Mouse (Mus musculus): ENCODE data around the gene Retreg3.

Gene Retreg3

DNA sequence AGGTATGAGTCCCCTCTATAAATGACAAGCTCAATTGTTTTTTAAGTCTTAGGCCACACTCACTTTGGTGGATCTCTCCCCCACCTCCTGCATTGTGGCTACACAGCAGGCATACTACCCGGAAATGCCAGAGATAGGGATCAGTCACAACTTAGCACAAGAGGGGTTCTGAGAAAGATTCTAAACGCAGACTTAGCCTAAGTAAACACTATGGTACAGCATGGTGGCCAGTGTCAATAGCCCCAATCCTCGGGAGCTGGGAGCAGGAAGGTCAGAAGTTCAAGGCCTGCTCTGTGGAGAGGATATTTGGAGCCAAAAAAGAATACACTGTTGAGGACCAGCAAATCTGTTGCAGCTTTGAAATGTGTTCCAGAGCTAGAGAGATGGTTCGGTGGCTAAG, 1.6 kb downstream of the Retreg3 start:
- DNase-seq (ENCODE audit: low spot score in 2 of 2): no peak

DNA sequence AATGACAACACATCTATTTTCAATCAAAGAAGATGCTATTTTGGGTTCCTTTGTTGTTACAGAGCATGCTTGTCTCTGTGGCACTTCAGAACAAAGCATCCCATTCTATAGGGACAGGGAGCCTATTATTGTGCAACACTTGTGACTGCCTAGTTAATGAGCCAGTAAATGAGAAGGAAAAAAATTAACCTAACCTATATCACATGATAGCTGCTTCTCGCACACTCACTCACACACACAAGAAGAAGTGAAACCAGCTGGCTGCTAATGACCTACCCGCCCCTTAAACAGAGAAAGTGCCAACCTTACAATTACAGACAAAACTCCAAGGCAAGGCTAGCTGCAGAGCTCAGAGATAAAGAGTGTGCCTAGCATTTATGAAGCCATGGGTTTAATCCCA, 4.1 kb downstream of the Retreg3 start:
- no peak for DNase-seq (ENCODE audit: low spot score in 2 of 2)

DNA sequence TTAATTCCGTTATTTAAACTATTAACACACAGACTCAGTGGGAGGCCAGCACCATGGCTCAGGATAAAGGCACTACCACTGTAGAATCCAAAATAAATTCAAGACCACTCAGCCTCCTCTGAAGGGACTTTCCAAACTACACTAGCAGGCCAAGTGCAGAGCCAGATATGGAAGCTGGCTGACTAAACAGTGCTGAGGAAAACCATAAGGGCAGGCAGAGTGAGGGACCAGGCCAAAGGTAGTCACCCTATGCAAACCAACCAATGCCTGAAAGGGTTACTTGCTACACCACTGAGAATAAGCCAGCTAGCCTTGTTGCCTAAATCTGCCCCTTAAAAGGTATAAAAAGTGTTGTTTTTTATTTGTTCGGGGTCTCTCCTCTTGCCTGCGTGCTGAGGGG, 7.5 kb downstream of the Retreg3 start:
- DNase-seq (ENCODE audit: low spot score in 2 of 2): no peak

DNA sequence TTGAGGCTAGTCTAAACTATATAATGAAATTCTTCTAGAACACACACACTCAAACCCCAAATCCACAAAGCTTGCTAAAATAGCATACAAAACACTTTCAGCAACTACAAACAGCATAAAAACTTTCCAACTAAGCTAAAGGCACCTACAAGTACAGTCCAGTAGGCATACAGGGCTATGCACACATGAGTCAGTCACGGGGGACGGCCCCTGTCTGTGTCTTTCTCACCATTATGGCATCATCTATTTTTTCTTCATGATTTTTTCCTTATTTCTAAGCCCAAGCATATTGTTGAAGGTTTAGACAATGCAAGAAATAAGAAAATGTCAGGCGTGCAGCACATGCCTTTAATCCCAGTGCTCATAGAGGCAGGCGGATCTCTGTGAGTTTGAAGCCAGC, 8.5 kb downstream of the Retreg3 start:
- no peak for DNase-seq (ENCODE audit: low spot score in 2 of 2)

DNA sequence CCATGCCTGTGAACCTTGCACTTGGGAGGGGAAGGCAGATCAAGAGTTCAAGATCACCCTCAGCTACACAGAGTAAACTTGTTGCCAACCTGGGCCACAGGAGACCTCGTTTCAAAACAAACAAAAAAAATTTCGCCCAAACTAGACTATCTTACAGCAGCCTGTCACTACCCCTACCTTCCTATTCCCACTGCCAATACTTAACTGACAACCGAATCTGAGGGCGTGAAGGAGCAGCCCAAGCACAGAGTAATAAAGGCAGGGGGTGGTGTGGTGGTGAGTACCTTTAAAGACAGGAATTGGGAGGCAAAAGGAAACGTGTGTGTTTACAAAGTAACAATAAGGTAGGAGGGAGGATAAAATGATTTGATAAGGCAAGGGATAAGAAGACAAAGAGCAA, 9.0 kb downstream of the Retreg3 start:
- no peak for DNase-seq (ENCODE audit: low spot score in 2 of 2)

DNA sequence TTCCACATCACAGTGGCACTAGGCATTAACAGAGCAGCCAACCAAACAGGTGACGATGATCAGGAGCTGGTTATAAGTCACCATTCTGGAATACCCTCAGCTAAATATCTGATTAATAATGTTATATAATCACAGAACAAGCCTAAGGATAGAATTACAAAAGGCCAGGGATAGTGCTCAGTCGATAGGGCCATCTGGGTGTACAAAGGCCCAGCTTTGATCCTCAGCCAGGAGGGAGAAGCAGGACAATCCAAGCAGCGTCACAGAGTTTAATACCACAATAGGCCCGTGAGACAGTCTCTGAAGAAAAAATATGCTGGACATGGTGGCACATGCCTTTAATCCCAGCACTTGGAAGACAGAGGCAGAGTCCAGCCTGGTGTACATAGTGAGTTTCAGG, 10.3 kb downstream of the Retreg3 start:
- no peak for DNase-seq (ENCODE audit: low spot score in 2 of 2)

DNA sequence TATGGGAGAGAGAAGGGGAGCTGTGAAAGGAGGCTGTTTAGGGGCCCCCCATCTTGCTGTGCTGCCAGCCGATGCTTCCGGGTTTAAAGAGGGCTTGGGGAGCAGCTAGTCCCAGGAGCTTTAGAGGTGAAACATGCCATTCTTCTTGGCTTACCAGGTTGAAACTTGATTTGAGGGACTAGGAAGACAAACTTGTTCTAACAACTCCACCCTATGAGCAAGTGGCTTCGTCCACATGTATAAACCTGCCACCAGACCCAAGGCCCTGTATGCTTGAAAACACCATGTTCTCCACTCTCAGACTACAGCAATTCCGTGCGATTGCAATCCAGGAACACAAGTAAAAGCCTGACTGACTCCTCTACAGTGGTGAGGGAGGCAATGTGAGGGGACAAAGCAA, 16.7 kb downstream of the Retreg3 start:
- DNase-seq (ENCODE audit: low spot score in 2 of 2): no peak

DNA sequence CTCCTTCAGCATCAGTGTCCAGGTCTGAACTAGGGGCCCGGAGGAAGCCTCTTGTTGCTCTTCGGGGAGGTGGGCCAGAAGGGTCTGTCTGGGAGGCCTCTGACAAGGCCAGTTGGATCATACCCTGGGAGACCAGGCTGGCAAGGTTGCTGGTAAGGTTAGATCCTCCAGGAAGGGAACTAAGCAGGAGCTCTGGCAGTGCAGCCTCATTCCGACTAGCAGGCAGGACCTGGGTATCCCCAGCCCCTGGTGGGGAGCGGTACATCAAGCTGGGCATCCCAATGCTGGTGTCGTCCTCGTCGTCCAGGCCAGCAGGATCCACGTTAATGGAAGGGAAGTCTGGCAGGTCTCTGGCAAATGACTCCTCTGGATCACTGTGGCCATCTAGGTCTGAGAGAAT, 21.5 kb downstream of the Retreg3 start:
- no peak for DNase-seq (ENCODE audit: low spot score in 2 of 2)

DNA sequence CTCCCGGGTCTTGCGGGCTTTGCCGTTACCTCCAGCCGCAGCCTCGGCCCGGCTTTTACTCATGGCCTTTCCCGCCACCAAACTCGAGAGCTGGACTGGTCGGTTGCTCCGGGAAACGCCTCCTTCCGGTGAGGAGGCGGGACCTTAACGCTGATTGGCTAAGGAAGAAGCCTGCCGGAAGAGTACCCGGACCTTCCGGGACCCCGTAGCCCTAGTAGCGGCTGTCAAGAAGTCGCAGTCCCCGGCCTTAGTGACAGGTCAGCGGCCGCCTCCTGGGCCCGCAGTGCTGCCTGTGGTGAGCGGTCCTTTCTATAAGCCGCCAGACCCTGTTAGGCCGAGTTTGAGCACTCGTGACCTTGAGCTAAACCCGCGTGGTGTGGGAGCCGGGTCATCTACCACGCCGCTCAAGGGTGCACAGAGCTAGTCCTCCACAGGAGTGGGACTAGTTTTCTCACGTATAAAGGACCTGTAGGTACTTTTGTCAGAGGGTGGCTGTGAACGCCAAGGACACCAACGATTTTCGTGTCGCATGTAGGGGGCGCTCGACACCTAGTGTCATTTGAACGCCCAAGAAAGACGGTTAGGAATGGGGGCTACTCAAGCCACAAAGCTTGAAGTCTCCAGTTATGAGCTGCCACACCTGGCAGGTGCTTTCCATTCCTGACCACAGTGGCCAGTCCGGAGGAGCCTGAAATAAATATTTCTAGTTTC, 24.2 kb downstream of the Retreg3 start, which contains the start of gene Psmc3ip:
Gene Psmc3ip, minus strand, starts transcription at position 123 of the 711 bp plus-strand sequence.
- peak; percentile 90 to 92 for DNase-seq (ENCODE audit: low spot score in 2 of 2)

DNA sequence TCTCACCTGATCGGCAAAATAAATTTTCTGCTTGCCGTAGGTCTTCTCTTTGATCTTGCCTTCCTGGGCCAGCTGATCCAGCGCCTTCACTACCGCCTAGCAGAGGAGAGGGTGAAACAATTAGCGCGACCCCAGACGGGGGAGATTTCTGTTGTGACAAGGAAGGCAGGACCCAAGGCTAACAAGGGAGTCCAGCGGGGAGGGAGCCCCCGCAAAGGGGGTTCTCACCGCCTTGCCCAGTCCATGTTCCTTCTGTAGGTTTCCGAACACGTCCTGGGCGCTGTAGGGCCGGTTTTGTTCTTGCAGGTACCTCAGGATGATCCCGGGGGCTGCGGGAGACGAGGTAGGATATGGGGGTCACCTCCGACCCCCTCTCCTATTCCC, 24.8 kb downstream of the Retreg3 start:
- no peak for DNase-seq (ENCODE audit: low spot score in 2 of 2)

DNA sequence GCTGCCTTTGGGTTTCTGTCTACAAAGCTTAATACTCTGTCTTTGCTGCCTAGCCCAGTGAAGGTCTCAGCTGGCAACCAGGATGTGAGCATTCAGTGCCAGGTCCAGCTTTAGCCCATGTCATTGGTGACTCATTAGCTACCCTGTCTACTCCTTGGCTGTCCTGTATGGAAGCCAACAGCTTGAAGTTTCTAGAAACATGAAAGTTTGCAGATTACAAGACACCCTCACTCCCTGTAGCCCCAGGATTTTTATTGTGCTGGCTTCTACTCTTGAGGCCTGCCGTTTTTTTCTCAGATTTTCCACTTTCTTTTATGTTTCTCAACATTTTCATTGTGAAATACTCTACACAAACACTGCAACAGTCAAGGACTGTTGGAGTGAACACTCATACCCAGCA, 29.8 kb downstream of the Retreg3 start:
- no peak for DNase-seq (ENCODE audit: low spot score in 2 of 2)

DNA sequence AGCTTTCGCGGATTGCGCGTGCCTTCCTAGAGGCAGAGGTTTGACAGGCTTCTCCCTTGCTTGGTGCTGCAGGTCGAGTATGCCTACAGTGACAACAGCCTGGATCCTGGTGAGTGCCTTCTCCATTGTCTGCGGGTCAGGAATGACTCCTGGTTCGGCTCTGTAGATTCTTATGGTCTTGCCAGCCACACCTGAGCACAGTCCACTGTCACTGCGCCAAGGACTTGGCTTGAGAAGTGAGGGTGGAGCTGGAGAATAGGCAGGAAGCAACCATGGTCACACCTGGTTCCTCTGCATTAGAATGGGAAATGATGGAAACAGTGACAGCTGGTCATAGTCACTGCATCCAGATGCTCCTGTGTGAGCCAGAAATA, 32.0 kb downstream of the Retreg3 start:
- DNase-seq (ENCODE audit: low spot score in 2 of 2): no peak

DNA sequence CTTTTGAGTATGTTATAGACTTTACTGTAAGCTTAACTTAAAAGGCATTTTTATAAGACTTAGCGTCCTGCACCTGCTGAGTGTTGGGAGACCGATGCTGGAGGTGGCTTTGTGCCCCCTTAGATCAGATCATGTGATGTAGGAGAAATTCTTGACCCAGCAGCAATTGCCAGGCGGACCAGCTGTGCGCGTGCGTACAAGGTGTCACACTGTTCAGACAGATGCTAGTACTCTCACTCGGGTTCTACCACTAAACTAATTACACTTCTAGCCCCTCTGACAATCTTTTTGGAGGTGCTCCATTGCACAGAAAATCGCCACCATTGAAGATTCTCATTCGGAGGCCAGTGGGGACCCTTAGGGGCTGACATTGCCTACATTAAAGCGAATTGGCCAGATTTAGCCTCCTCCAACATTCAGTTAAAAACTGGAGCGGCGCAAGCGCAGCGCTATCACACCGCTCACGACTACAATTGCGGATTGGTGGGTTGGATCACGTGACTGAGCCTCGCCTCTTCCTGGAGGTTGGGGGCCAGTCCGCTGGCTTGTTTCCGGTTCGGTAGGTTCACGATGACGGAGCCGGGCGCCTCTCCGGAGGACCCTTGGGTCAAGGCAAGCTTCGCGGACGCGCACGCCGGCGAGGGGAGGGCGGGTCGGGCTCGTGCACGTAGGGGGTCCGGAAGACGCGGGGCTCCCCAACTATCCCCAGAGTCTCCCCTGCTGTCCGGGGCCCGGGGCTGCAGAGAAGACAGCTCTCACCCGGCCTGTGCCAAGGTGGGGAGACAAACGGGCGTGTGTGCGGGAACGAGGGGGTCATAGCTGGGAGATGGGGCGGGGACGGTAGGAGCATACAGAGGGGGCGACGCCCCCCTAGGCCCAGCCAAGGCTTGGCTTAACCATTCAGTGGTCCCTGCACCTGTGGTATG, 32.7 kb downstream of the Retreg3 start, which contains the start of gene Mlx:
Gene Mlx, plus strand, starts transcription at position 522 of the 926 bp plus-strand sequence.
- DNase-seq (ENCODE audit: low spot score in 2 of 2): peak; percentile 89 to 92

DNA sequence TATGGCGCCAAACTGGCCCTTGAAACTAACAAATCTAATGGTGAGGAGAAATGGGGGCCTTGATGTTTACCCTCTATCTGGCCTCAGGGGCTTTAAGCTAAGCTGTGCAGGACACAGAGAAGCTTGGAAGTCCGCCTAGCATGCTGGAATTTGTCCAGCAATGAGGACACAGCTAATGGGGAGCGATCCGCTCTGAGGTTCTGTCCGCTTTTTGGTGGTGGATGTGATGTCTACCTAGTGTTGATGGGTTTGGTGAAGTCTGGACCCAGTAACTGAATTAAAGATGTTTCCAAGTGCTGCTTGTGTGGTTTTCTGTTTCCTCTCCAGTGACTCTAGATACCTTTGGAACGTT, 33.4 kb downstream of the Retreg3 start:
- DNase-seq (ENCODE audit: low spot score in 2 of 2): no peak

DNA sequence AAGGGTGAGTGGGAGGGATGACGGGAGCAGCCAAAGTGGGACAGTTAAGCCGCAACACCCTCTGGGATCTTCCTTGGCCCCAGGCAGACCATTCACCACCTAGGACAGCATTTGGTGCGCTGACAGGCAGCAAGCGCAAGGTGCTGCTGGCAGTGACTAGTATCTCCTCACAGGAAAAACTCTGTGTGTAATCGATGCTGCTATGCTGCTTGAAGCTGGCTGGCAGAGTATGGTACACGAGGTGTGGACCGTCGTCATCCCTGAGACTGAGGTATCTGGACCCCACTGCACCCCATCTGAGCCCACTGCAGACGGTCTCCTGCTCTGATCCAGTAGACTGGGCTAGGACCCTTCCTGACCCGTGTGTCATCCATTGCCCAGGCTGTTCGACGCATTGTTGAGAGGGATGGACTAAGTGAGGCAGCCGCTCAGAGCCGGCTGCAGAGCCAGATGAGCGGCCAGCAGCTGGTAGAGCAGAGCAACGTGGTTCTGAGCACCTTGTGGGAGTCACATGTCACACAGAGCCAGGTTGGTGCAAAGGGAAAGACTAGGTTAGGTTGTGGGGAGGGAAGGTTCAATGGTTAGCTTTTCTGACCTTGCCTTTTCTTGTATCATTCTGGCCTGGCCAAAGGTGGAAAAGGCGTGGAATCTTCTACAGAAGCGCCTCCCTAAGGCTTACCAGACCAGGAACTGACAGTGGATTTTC, 33.9 kb downstream of the Retreg3 start:
- DNase-seq (ENCODE audit: low spot score in 2 of 2): no peak

DNA sequence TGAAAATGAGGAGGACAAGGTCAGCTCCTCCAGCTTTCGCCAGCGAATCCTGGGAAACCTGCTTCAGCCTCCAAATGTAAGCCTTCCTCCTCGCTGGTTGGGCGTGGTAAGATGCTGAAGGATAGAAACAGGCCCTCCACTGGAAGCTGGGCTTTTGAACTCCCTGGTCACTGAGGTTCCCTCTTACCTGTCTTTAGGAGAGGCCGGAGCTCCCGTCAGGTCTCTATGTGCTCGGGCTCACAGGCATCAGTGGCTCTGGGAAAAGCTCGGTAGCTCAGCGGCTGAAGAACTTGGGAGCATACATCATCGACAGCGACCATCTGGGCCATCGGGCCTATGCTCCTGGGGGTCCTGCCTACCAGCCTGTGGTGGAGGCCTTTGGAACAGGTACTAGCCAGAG, 34.9 kb downstream of the Retreg3 start:
- no peak for DNase-seq (ENCODE audit: low spot score in 2 of 2)

DNA sequence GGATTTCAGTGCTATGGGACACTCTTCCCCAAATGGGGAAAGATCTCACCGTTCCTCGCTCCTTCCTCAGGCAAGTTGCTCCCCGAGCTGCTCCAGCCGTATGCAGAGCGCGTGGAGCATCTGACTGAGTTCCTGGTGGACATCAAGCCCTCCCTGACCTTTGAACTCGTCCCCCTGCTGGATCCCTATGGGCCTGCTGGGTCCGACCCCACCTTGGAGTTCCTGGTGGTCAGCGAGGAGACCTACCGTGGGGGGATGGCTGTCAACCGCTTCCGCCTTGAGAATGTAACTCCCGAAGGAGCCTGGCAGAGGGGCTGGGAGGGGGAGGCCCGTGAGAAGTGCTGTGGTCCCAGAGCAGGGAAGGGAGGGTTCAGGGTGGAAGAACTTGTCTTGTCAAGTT, 35.4 kb downstream of the Retreg3 start:
- no peak for DNase-seq (ENCODE audit: low spot score in 2 of 2)

DNA sequence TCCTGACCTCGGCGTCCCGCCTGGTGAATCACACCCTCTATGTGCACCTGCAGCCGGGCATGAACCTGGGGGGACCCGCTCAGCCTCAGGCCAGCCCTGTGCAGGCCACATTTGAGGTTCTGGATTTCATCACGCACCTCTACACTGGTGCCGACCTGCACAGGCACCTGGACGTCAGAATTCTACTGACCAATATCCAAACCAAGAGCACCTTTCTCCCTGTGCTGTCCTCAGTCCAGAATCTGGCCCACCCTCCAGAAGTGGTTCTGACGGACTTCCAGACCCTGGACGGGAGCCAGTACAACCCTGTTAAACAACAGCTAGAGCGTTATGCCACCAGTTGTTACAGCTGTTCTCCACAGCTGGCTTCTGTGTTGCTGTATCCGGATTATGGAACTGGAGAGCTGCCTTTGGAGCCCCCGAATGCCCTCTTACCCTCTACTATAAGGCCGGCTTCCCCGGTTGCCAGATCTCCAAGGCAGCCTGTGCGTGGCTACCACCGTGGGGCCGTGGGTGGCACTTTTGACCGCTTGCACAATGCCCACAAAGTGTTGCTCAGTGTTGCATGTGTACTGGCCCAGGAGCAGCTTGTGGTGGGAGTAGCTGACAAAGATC, 36.5 kb downstream of the Retreg3 start:
- no peak for DNase-seq (ENCODE audit: low spot score in 2 of 2)

DNA sequence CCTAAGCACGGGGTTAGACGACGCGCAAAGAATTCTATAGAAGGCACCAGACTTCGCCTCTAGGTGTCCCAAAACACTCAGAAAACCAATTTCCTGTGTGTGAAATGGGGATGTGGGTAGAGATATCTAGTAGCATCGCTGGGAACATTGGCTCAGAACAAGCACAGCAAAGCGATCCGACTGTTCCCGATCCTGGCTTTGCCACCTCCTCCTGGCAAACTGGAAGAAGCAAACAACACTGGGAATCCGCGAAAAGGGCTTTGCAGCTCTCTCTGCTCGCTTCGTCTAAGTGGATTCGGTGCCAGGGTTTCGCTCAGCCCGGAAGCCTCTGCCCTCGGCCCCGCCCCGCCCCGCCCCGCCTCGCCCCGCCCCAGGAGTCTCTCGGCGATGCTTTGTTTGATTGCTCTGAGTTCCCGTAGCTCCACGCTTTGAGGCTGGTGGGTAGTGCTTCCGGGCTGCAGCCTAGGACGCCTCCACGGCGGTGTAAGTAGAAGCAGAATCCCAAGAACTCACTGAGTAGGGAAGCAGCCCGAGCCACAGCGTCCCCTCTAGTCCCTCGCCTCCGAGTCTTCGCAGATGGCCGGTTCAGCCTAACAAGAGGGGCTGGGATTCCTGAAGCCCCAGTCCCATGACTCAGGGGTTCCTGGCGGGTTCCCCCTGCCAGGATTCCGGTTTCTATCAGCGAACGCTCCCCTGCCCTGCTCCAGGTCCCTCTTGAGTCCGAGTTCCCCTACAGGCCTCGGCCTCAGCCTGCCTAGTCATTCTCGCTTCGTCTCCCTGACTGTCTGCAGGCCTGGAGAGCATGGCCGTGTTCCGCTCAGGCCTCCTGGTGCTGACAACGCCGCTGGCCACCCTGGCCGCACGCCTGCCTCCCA, 37.2 kb downstream of the Retreg3 start, which contains the start of gene Coasy:
Gene Coasy, plus strand, starts transcription at position 358 of the 875 bp plus-strand sequence.
- peak; percentile 87 to 91 for DNase-seq (ENCODE audit: low spot score in 2 of 2)

DNA sequence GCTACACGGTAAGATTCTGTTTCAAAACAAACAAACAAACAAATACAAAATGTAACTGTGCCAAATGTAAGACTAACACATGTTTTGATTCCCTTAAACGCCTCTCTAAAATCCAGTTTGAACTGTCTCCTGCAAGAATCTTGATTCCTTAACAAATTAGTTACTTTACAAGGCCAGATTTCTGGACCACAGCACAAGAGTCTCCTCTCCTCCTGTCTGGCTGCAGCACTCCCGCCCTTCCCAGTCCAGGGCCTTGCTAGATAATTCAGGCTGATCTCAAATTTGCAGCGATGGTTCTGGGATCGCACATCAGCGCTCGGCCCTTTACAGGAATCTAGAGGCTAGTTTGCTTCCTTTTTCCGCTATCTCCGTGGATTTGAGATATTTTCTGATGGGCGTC, 38.0 kb downstream of the Retreg3 start:
- DNase-seq (ENCODE audit: low spot score in 2 of 2): no peak

DNA sequence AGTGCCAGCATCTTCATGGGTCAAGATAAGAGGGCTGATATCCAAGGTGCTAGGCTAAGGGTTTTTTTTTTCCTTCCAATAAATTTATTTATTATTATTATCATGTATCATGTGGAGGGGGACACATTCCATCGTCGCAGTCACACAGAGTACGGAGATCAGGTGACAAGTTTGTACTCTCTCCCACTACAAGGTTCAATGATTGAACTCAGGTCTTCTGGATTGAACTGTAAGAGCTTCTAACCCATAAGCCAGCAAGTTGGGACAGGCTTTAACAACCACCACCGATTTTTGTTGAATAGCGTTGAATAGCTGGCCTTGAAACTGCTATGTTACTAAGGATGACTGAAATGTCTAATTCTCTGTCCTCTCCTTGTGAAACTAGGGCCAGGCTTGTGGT, 39.3 kb downstream of the Retreg3 start:
- no peak for DNase-seq (ENCODE audit: low spot score in 2 of 2)

Measured in right cerebral cortex, postnatal 36 days (tissue).